Mouse (Mus musculus): ENCODE data around the gene 1520401A03Rik.
A peak's percentile ranks its signal among the peaks of the same experiment; 100 is the strongest.

The 1520401A03Rik gene

GRCm38 (mm10) chr17:23670516-23671074, 52.0 kb downstream of the 1520401A03Rik start:
- DNase-seq (ENCODE audit: low spot score) = no peak

GRCm38 (mm10) chr17:23665511-23665910, 57.1 kb downstream of the 1520401A03Rik start:
- DNase-seq (ENCODE audit: low spot score) = no peak

- no peak for DNase-seq (ENCODE audit: low spot score)
Observed at GRCm38 (mm10) chr17:23664556-23665021, 58.0 kb downstream of the 1520401A03Rik start.

- no peak for DNase-seq (ENCODE audit: low spot score)
Observed at GRCm38 (mm10) chr17:23661526-23661925, 61.1 kb downstream of the 1520401A03Rik start.

GRCm38 (mm10) chr17:23660876-23661200, 61.7 kb downstream of the 1520401A03Rik start:
- DNase-seq (ENCODE audit: low spot score) = no peak

- peak; percentile 63 for DNase-seq (ENCODE audit: low spot score)
Observed at GRCm38 (mm10) chr17:23660117-23660875, 62.3 kb downstream of the 1520401A03Rik start, which contains the start of gene Bicdl2. Bicdl2 (plus strand) TSS chr17:23660506.

- no peak for DNase-seq (ENCODE audit: low spot score)
Observed at GRCm38 (mm10) chr17:23658450-23658849, 64.1 kb downstream of the 1520401A03Rik start.

Measured in ovary, postnatal 14 days (tissue).